Mouse (Mus musculus): ENCODE measurements around the gene Ift81. TPM values are rescaled to one million over a fixed set of nuclear protein-coding genes. Genes with fewer than 3 reads are reported as not detected.
A peak's percentile ranks its signal among the peaks of the same experiment; 100 is the strongest.

Ift81 gene
- polyA plus RNA-seq, 1 experiment, result not detected

- TF ChIP-seq CTCF (IDR thresholded peaks at IDR 0.05; ENCODE audit: insufficient read depth, low read depth, low read length) (no peak), POLR2A (IDR thresholded peaks at IDR 0.05; ENCODE audit: insufficient read depth, low read depth, low read length) (no peak)
- no peak overlapping the region for H3K27ac ChIP-seq (ENCODE audit: insufficient read depth, low read depth, low read length)
- WGBS, result 85% methylated on average over 11 of the region's 11 CpGs
- H3K4me3 ChIP-seq (ENCODE audit: insufficient read depth, low read depth, low read length), result no peak overlapping the region
- peaks cover 12% of the 10 kb centered on the region for H3K4me1 ChIP-seq (ENCODE audit: control insufficient read depth, insufficient read depth, low read length)
Observed at GRCm38 (mm10) chr5:122508861-122509306, 105.4 kb downstream of the Ift81 start.

DNA sequence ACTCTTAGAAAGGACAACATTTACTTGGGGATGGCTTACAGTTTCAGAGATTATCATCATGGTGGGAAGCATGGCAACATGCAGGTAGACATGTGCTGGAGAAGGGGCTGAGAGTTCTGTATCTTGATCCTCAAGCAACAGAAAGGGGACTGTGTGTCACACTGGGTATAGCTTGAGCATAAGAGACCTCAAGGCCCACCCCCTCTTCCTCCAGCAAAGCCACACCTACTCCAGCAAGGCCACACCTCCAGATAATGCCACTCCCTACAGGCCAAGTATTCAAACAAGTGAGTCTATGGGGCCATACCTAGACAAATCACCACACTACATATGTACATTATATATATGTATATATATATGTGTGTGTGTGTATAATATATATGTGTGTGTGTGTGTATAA, 106.9 kb downstream of the Ift81 start:
- TF ChIP-seq CTCF (IDR thresholded peaks at IDR 0.05; ENCODE audit: insufficient read depth, low read depth, low read length), result no peak
- TF ChIP-seq POLR2A (IDR thresholded peaks at IDR 0.05; ENCODE audit: insufficient read depth, low read depth, low read length), result no peak
- Histone ChIP-seq H3K27ac (ENCODE audit: insufficient read depth, low read depth, low read length) (no peak overlapping the region), H3K4me1 (ENCODE audit: control insufficient read depth, insufficient read depth, low read length) (peaks cover 11% of the 10 kb centered on the region)

DNA sequence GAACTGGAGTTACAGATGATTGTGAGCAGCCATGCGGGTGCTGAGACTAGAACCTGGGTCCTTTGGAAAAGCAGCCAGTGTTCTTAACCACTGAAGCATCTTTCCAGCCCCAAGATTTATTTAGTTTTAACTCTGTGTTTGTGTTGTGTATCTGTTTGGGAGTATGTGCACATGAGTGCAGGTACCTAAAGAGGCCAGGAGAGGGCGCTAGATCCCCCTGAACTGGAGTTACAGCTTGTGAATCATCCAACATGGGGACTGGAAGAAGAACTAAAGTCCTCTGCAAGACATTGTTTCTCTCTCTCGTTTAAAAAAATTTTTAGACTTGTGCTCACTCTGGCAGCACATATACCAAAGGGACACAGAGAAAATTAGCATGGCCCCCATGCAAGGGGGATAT, 107.9 kb downstream of the Ift81 start:
- TF ChIP-seq POLR2A (IDR thresholded peaks at IDR 0.05; ENCODE audit: insufficient read depth, low read depth, low read length) (no peak), CTCF (IDR thresholded peaks at IDR 0.05; ENCODE audit: insufficient read depth, low read depth, low read length) (no peak)
- Histone ChIP-seq H3K27ac (ENCODE audit: insufficient read depth, low read depth, low read length) (no peak overlapping the region), H3K4me1 (ENCODE audit: control insufficient read depth, insufficient read depth, low read length) (peaks cover 8% of the 10 kb centered on the region), H3K4me3 (ENCODE audit: insufficient read depth, low read depth, low read length) (no peak overlapping the region)
- 88% methylated on average over 3 of the region's 3 CpGs for WGBS

More for the DNA sequence above, 106.9 kb downstream of the Ift81 start:
- no peak overlapping the region for H3K4me3 ChIP-seq (ENCODE audit: insufficient read depth, low read depth, low read length)

DNA sequence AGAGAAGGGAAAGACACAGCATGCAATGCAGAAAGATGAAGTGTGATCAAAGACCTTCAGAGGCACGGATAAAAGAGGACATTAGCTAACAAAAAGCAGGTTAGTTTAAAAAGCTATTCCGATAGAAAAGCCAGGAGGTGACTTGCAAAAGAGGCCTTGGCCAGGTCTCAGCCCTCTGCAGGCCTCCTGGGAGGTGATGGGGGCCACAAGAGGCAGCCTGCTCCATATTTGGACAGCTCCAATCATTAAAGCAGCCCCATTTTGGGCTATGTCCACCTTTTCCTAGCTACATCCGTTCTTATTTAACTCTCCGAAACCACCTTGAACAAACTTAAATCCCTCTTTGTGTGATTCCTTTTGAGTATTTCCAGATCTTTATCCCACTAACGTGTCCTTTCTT, 108.8 kb downstream of the Ift81 start:
- peaks cover 5% of the 10 kb centered on the region for H3K4me1 ChIP-seq (ENCODE audit: control insufficient read depth, insufficient read depth, low read length)
- TF ChIP-seq POLR2A (IDR thresholded peaks at IDR 0.05; ENCODE audit: insufficient read depth, low read depth, low read length) (no peak), CTCF (IDR thresholded peaks at IDR 0.05; ENCODE audit: insufficient read depth, low read depth, low read length) (no peak)
- no peak overlapping the region for H3K4me3 ChIP-seq (ENCODE audit: insufficient read depth, low read depth, low read length)
- 85% methylated on average over 5 of the region's 5 CpGs for WGBS
- no peak overlapping the region for H3K27ac ChIP-seq (ENCODE audit: insufficient read depth, low read depth, low read length)

- Histone ChIP-seq H3K4me3 (ENCODE audit: insufficient read depth, low read depth, low read length) (no peak overlapping the region), H3K27ac (ENCODE audit: insufficient read depth, low read depth, low read length) (peak overlapping the region; percentile 95), H3K4me1 (ENCODE audit: control insufficient read depth, insufficient read depth, low read length) (peaks cover 5% of the 10 kb centered on the region)
- 56% methylated on average over 4 of the region's 4 CpGs for WGBS
- TF ChIP-seq CTCF (IDR thresholded peaks at IDR 0.05; ENCODE audit: insufficient read depth, low read depth, low read length), result no peak
- TF ChIP-seq POLR2A (IDR thresholded peaks at IDR 0.05; ENCODE audit: insufficient read depth, low read depth, low read length), result no peak
Observed at GRCm38 (mm10) chr5:122503760-122504119, 110.6 kb downstream of the Ift81 start.

GRCm38 (mm10) chr5:122503015-122503759, 111.1 kb downstream of the Ift81 start:
- 20% methylated on average over 15 of the region's 15 CpGs for WGBS
- no peak for TF ChIP-seq CTCF (IDR thresholded peaks at IDR 0.05; ENCODE audit: insufficient read depth, low read depth, low read length)
- no peak for TF ChIP-seq POLR2A (IDR thresholded peaks at IDR 0.05; ENCODE audit: insufficient read depth, low read depth, low read length)
- peak overlapping the region; percentile 80 for H3K4me3 ChIP-seq (ENCODE audit: insufficient read depth, low read depth, low read length)
- peaks cover 5% of the 10 kb centered on the region for H3K4me1 ChIP-seq (ENCODE audit: control insufficient read depth, insufficient read depth, low read length)
- peak overlapping the region; percentile 95 for H3K27ac ChIP-seq (ENCODE audit: insufficient read depth, low read depth, low read length)

DNA sequence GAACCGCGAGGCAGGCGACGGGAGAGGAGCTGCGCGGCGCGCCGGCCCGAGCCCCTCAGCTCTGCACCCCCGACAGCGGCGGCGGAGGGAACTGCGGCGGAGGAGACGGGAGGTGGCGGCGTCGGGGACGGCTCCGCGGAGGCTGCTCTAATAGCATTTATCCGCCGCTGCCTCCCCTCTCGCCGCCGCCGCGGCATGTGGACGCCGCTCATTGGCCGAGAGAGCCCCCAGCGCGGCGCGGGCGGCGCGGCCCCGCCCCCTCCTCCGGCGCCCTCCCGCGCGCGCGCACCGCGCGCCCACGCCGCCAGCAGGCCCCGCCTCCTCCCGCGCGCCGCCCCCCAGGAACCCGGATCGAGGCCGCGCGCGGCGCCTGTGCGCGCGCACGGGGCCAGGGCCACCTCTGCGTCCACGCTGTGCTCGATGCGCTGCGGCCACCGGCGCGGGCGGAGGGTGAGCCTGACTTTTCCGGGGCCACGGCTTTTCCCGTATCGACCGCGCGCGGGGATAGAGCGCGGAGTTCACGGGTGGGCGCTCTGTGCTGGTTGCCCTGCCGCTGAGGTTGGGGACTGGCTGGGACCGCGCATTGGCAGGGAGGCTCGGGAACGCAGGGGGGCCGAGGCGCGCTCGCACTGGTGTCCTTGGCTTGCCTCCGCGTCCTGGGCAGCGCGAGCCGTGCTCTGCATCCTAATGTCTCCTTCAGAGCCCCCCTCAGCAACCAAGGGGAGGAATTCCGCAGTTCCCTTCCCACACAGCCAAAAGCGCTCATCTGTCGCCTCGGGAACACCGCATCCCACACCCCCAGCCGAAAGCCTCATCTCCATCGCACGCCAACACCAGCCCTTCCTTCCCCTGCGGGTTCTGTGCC, 112.0 kb downstream of the Ift81 start, which contains the start of gene Atp2a2:
Gene Atp2a2 (minus strand): TSS at position 149 of the 865 bp plus-strand sequence.
- Histone ChIP-seq H3K4me1 (ENCODE audit: control insufficient read depth, insufficient read depth, low read length) (peaks cover 5% of the 10 kb centered on the region), H3K27ac (ENCODE audit: insufficient read depth, low read depth, low read length) (peak within 1 kb of the TSS; percentile 95), H3K4me3 (ENCODE audit: insufficient read depth, low read depth, low read length) (peak within 1 kb of the TSS; percentile 85)
- WGBS, result 3% methylated on average over 110 of the region's 113 CpGs
- TF ChIP-seq POLR2A (IDR thresholded peaks at IDR 0.05; ENCODE audit: insufficient read depth, low read depth, low read length) (peak; percentile 98), CTCF (IDR thresholded peaks at IDR 0.05; ENCODE audit: insufficient read depth, low read depth, low read length) (no peak; the same call in 1 of the 2 replicates)

DNA sequence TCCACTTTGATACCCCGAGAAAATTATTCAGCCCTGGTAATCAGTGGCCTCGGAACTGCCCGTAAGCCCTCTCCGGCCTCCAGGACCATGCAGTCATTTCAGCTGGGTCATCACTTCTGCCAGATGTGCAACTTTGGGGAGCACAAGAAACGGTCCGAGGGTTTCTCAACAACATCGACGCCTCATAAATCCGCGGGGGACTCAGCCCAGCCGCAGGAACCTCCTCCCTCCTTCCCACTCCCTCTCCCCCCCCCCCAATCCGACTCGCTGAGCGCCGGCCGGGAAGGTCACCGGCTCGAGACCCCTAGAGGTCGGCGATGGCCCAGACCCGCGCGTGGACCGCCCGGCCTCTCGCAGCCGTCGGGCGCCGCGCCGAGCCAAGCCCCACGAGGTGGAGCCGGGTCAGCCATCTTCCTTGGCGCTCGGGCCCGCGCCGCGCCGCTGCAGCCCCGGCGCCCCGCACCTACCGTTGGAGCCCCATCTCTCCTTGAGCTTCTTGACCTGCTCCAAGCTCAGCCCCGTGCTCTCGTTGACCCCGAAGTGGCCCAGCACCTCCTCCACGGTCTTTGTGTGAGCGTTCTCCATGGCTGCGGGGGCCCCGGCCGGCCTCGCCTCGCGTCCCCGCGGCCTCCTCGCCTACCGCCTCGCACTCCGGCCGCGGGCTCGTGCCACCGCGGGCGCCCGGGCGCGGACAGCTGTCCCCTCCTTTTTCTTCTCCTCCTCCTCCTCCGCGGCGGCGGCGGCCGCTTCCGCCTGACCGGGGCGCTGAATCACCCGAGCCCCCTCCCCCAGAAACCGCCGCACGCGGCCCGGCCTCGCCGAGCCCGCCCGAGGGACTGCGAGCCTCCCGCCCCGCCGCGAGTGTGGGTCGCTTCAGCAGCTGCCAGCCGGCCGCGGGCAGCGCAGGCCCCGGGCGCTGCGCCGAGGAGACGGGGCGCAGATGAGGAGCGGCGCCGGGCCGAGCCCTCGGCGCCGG, 112.9 kb downstream of the Ift81 start:
- Histone ChIP-seq H3K4me3 (ENCODE audit: insufficient read depth, low read depth, low read length) (peak overlapping the region; percentile 85), H3K27ac (ENCODE audit: insufficient read depth, low read depth, low read length) (peak overlapping the region; percentile 86), H3K4me1 (ENCODE audit: control insufficient read depth, insufficient read depth, low read length) (peaks cover 5% of the 10 kb centered on the region)
- WGBS, result under 1% methylated on average over 113 of the region's 113 CpGs
- TF ChIP-seq POLR2A (IDR thresholded peaks at IDR 0.05; ENCODE audit: insufficient read depth, low read depth, low read length) (no peak), CTCF (IDR thresholded peaks at IDR 0.05; ENCODE audit: insufficient read depth, low read depth, low read length) (0 out of 2 replicates have a peak, but pooled peaks have one; percentile 6)

Data from olfactory bulb, adult 2 months (tissue).